Mouse (Mus musculus) forebrain, embryonic 14.5 days (tissue): ENCODE data around the gene Doc2a. TPM values are rescaled to one million over a fixed set of nuclear protein-coding genes. Genes with fewer than 3 reads are reported as not detected.
A peak's percentile ranks its signal among the peaks of the same experiment; 100 is the strongest.

ENCODE experiments used
- ATAC-seq: fragments of 200-750 bp; cut with Nextera tagmentation; 2 replicates; pipeline ENCODE4 v1.8.0; 2017; ENCODE audit warnings: mild to moderate bottlenecking, moderate library complexity
- DNase-seq: peaks from one replicate; pipeline ENCODE4 v3.0.0-alpha.2; 2015; ENCODE audit warnings: low spot score
- H3K27ac ChIP-seq: fragments of 300-500 bp; sonication (generic); 2 replicates; pipeline ENCODE4 v1.5.1; 2014; ENCODE audit warnings: low read depth, mild to moderate bottlenecking, control low read depth, low read length, moderate library complexity
- H3K27me3 ChIP-seq: fragments of 300-500 bp; sonication (generic); replicated peaks from 2 replicates; pipeline ENCODE4 v1.6.1; 2014; ENCODE audit warnings: low read length, control low read depth, mixed read lengths; ENCODE audit not compliant: control insufficient read depth, insufficient read depth
- H3K36me3 ChIP-seq: fragments of 300-500 bp; sonication (generic); 2 replicates; pipeline ENCODE4 v1.6.1; 2014; ENCODE audit warnings: low read length, control low read depth; ENCODE audit not compliant: control insufficient read depth, insufficient read depth
- H3K4me1 ChIP-seq: fragments of 300-500 bp; sonication (generic); 2 replicates; pipeline ENCODE4 v1.6.1; 2014; ENCODE audit warnings: antibody characterized with exemption, low read length, control low read depth; ENCODE audit not compliant: control insufficient read depth, insufficient read depth
- H3K4me2 ChIP-seq: fragments of 300-500 bp; sonication (generic); 2 replicates; pipeline ENCODE4 v1.6.1; 2014; ENCODE audit warnings: mild to moderate bottlenecking, control low read depth, low read length
- H3K4me3 ChIP-seq: fragments of 300-500 bp; sonication (generic); 2 replicates; pipeline ENCODE4 v1.5.1; 2014; ENCODE audit warnings: low read depth, low read length, control low read depth
- H3K9ac ChIP-seq: fragments of 300-500 bp; sonication (generic); 2 replicates; pipeline ENCODE4 v1.6.1; 2014; ENCODE audit warnings: mild to moderate bottlenecking, low read length, control low read depth, moderate library complexity
- H3K9me3 ChIP-seq: fragments of 300-500 bp; sonication (generic); replicated peaks from 2 replicates; pipeline ENCODE4 v1.6.1; 2016; ENCODE audit warnings: low read length, control low read depth, mixed read lengths; ENCODE audit not compliant: control insufficient read depth
- WGBS: fragments of 180-500 bp; shearing (Covaris S2); extraction: QIAGEN DNeasy Blood & Tissue Kit; methylation state at CpG from one replicate; pipeline ENCODE4 v1.1.7; 2014; 5-methylcytosine and 5-hydroxymethylcytosine counted together
- polyA plus RNA-seq: library from polyadenylated mRNA; unstranded; fragments of >200 nt; fragmentation: Nextera tagmentation; extraction: Ambion mirVana; gene quantifications from 2 replicates; pipeline ENCODE4 v1.2.1, GENCODE M21; 2014

The Doc2a gene
- polyA plus RNA-seq, 1 experiment from 2014 or later, result 4.9 TPM

DNA sequence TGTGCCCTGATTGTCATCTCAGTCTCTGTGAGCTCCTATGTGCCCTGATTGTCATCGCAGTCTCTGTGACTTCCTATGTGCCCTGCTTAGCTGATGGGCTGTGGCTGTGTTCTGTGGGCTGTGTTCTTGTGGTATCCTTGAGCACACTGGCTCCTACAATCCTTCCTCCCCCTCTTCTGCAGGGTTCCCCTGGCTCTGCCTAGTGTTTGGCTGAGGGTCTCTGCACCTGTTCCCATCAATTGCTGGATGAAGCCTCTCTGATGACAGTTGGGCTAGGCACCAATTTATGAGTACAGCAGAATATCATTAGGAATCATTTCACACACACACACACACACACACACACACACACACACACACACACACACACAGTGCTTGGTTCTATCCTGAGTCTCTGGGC, 13.9 kb upstream of the Doc2a start:
- no peaks in the 10 kb centered on the region for H3K4me1 ChIP-seq
- ATAC-seq (no peak), DNase-seq (no peak)
- H3K4me2 ChIP-seq, result no peak overlapping the region
- H3K9me3 ChIP-seq, result no peaks in the 10 kb centered on the region
- 0 out of 2 replicates have a peak, but pooled peaks cover 5% of the 10 kb centered on the region for H3K36me3 ChIP-seq
- H3K27ac ChIP-seq, result no peak overlapping the region
- H3K27me3 ChIP-seq, result no peaks in the 10 kb centered on the region
- WGBS, result 94% methylated on average over 1 of the region's 1 CpGs
- no peak overlapping the region for H3K9ac ChIP-seq
- no peak overlapping the region for H3K4me3 ChIP-seq

DNA sequence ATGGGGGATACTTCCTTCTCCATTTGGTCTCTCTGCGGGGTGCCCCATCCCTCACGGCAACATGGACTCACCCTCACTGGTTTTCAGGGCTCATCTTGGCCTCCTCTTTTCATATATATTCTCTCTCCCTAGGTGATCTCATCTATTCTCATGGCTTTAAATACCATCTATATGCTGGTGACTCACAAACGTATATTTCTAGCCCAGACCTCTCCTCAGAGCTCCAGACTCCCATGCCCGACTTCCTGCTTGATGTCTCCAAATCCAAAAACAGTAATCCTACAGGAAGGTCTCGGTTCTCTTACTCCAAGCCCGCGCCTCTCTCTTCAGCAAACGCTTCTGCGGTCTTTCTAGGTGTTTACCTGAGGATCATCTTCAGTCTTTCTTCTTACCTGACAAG, 3.9 kb upstream of the Doc2a start:
- peaks cover 5% of the 10 kb centered on the region for H3K4me1 ChIP-seq
- H3K27ac ChIP-seq, result no peak overlapping the region
- no peak overlapping the region for H3K4me2 ChIP-seq
- no peak overlapping the region for H3K9ac ChIP-seq
- no peaks in the 10 kb centered on the region for H3K36me3 ChIP-seq
- no peak for ATAC-seq
- H3K4me3 ChIP-seq, result no peak overlapping the region
- no peak for DNase-seq
- WGBS, result 76% methylated on average over 9 of the region's 9 CpGs
- H3K9me3 ChIP-seq, result no peaks in the 10 kb centered on the region
- no peaks in the 10 kb centered on the region for H3K27me3 ChIP-seq

DNA sequence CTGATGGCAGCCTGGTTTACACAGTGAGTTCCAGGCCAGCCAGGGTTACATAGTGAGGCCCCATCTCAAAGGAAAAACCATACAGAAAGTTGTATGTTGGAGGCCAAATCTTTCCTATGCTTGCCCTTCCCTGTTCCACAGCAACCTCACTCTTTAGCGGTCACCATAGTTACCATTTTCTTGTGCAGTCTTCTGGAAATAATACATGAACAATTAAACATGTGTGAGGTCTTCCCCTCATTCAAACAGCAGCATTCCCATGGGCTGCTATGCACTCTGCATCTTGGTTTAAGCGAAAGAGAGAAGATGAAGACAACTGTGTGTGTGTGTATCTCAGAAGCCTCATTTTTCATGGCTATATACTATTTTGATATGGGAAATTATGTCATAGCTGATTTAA, 1.7 kb upstream of the Doc2a start:
- WGBS, result 15% methylated on average over 2 of the region's 2 CpGs

DNA sequence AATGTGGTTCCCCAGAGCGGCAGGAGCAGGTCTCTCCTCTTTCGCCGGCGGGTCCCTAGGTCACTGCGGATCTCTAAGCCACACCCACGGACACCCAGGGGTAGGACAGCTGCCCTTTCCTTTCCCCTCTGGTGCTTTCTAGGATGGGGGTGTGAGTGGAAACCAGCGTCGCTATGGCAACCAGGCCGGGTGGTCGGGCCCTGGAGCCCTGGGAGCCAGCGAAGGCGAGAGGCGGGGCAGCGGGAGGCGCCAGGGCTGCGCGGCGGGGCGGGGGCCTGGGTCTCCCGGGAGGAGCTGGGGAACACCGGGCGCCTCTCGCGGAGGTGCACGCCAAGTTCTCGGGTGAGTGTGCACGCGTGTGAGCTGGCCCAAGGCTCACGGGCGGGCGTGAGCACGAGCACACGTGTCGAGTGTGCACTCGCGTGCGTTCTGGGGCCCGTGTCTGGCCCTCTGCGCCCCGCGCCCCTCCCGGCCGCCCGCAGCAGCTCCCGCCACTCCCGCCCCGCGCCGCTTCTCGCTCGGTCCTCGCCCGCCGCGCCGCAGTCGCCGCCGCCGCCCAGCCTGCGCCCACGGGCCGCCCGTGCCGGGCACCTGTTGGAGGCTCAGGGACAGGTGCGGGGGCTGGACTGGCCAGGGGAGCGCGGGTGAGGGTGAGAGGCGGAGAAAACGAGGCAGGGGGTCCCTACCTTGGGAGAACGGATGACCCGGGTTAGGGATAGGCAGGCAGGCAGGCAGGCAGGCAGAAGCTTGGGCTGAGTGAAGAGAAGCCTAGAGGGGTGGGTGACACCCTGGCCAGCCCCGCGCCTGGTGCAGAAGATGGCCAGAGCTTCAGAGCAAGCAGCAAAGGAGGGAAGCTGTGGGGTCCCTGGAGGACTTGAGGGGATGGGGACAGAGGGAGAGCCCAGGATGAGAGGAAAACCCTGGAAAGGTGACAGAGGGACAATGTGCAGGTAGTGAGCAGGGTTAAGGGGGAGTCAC, 494 bp downstream of the Doc2a start:
- Histone ChIP-seq H3K4me3 (peak overlapping the region; percentile 55), H3K9ac (peak overlapping the region; percentile 74), H3K4me2 (peak overlapping the region; percentile 99), H3K4me1 (peaks cover 12% of the 10 kb centered on the region), H3K27me3 (0 out of 2 replicates have a peak, but pooled peaks cover 8% of the 10 kb centered on the region), H3K27ac (no peak overlapping the region), H3K36me3 (peaks cover 12% of the 10 kb centered on the region), H3K9me3 (no peaks in the 10 kb centered on the region)
- WGBS, result under 1% methylated on average over 73 of the region's 74 CpGs
- DNase-seq (peak; percentile 68), ATAC-seq (peak; percentile 62)

More for the DNA sequence above, 1.7 kb upstream of the Doc2a start:
- ATAC-seq (no peak), DNase-seq (peak; percentile 52)
- Histone ChIP-seq H3K4me2 (no peak overlapping the region), H3K27ac (no peak overlapping the region), H3K36me3 (no peaks in the 10 kb centered on the region), H3K27me3 (0 out of 2 replicates have a peak, but pooled peaks cover 8% of the 10 kb centered on the region), H3K4me3 (no peak overlapping the region), H3K4me1 (peaks cover 12% of the 10 kb centered on the region), H3K9me3 (no peaks in the 10 kb centered on the region), H3K9ac (no peak overlapping the region)

DNA sequence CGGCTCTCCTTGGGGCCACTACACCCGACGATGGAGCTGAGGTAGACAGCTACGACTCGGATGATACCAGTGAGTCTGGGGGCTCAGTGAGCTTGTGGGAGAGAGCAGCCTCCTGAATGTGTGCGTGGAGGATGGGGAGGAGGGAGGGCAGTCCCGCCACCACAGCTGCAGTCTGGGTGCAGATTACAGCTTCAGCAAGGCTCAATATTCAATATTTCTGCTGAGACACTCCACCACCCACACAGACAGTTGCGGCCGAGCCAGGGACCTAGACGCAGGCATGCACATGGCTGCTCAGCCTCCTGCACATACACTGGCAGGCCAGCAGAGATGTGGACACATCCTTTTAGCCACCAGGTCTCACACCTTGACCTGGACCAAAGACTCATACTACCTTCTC, 1.6 kb downstream of the Doc2a start:
- peak overlapping the region; percentile 55 for H3K4me3 ChIP-seq
- H3K27ac ChIP-seq, result no peak overlapping the region
- H3K9me3 ChIP-seq, result no peaks in the 10 kb centered on the region
- H3K9ac ChIP-seq, result peak overlapping the region; percentile 74
- H3K4me1 ChIP-seq, result peaks cover 12% of the 10 kb centered on the region
- peak; percentile 29; the same call in 1 of the 2 replicates for ATAC-seq
- DNase-seq, result peak; percentile 13
- peaks cover 23% of the 10 kb centered on the region for H3K36me3 ChIP-seq
- peak overlapping the region; percentile 99 for H3K4me2 ChIP-seq
- H3K27me3 ChIP-seq, result 0 out of 2 replicates have a peak, but pooled peaks cover 8% of the 10 kb centered on the region
- 25% methylated on average over 10 of the region's 10 CpGs for WGBS

DNA sequence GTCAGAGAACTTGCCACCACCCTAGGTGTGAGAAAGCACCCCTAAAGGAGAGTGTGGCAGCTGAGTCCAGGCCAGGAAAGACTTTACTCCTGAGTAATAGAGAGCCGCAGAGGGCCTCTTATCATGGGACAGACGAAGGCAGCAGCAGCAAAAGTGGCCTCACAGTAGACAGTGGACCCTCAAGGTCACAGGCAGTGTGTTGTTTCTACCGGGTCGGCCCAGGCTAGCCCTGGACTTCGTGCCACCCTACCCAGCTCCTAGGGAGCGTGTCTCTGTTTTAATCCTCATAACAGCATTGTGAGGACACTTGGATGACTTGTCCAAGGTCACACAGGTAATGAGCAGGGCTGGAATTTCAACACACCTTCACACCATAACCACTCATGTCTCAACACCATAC, 2.9 kb downstream of the Doc2a start:
- ATAC-seq (no peak), DNase-seq (no peak)
- 89% methylated on average over 6 of the region's 6 CpGs for WGBS
- Histone ChIP-seq H3K4me2 (no peak overlapping the region), H3K27me3 (0 out of 2 replicates have a peak, but pooled peaks cover 8% of the 10 kb centered on the region), H3K4me1 (peaks cover 12% of the 10 kb centered on the region), H3K9me3 (no peaks in the 10 kb centered on the region), H3K9ac (no peak overlapping the region), H3K27ac (no peak overlapping the region), H3K4me3 (no peak overlapping the region), H3K36me3 (peaks cover 37% of the 10 kb centered on the region)

DNA sequence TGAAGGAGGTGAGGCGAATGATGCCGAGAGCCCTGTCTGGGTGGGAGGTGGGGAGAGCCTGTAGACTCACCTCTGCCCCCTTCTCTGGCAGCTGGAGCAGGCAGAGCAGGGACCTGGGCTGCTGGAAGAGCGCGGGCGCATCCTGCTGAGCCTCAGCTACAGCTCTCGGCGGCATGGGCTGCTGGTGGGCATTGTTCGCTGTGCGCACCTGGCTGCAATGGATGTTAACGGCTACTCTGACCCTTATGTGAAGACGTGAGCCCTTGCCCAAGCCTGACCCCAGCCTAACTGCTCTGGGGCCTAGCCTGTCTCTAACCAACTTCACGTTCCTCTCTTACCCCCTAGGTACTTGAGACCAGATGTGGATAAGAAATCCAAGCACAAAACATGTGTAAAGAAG, 4.0 kb downstream of the Doc2a start:
- Histone ChIP-seq H3K4me2 (no peak overlapping the region), H3K4me1 (peaks cover 12% of the 10 kb centered on the region), H3K4me3 (no peak overlapping the region), H3K9ac (no peak overlapping the region; the same call in 1 of the 2 replicates), H3K36me3 (peaks cover 47% of the 10 kb centered on the region), H3K27ac (no peak overlapping the region), H3K27me3 (0 out of 2 replicates have a peak, but pooled peaks cover 8% of the 10 kb centered on the region), H3K9me3 (no peaks in the 10 kb centered on the region)
- ATAC-seq (no peak), DNase-seq (no peak)
- WGBS, result 37% methylated on average over 12 of the region's 12 CpGs

DNA sequence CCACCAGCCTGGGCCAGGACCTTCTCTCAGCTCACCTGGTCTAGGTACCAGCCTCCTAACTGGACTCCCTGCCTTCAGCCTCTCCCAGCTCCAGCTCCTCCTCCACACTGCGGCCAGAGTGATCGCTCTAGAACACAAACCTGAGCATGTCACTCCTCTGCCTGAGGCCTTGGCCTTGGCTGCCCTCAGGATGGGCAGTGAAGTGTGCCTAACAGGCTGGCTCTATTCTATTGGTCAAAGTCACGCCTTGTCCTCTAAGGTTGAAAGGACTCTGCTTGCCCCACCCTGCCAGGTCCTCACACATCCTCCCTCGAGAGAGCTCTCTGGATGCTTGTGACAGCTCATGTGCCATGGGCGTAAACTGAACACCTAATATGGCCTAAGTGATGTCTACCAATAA, 6.2 kb downstream of the Doc2a start:
- no peak overlapping the region for H3K9ac ChIP-seq
- H3K36me3 ChIP-seq, result peaks cover 67% of the 10 kb centered on the region
- no peak for DNase-seq
- no peak for ATAC-seq
- no peak overlapping the region for H3K4me3 ChIP-seq
- 0 out of 2 replicates have a peak, but pooled peaks cover 6% of the 10 kb centered on the region for H3K27me3 ChIP-seq
- H3K9me3 ChIP-seq, result no peaks in the 10 kb centered on the region
- peaks cover 5% of the 10 kb centered on the region for H3K4me1 ChIP-seq
- H3K4me2 ChIP-seq, result no peak overlapping the region
- WGBS, result 80% methylated on average over 5 of the region's 5 CpGs
- H3K27ac ChIP-seq, result no peak overlapping the region

DNA sequence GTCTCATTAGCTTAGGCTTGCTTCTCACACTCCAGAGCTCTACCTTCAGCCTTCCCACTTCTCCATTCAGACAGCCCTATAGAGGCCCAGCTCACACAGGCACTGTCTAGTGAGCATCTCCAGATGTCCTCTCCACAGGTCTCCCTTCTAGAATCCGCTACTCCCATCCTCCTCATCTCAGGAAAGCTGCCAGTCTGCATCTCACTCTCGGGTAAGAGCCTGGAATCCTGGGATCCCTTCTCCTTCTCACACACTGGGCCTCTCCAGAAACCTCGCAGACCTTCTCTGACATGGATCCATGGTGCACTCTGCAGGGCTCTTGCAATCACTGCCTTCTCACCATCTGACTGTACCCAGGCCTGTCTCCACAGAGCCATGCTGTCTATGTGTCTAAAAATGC, 8.4 kb downstream of the Doc2a start:
- Histone ChIP-seq H3K9me3 (no peaks in the 10 kb centered on the region), H3K4me2 (no peak overlapping the region), H3K36me3 (peaks cover 79% of the 10 kb centered on the region), H3K4me1 (no peaks in the 10 kb centered on the region), H3K9ac (no peak overlapping the region), H3K27me3 (no peaks in the 10 kb centered on the region), H3K4me3 (no peak overlapping the region), H3K27ac (no peak overlapping the region)
- no peak for DNase-seq
- ATAC-seq, result no peak
- WGBS, result 68% methylated on average over 3 of the region's 3 CpGs
